Mouse (Mus musculus) CH12.LX (cell line): Measurements from ENCODE around the gene Zfp382.

ENCODE experiments used
- EP300 ChIP-seq: IDR thresholded peaks from 2 replicates; pipeline ENCODE4 v1.6.1; 2011; ENCODE audit warnings: low read length, improper control_type of control experiment
- POLR2A ChIP-seq: IDR thresholded peaks from 2 replicates; pipeline ENCODE4 v1.6.1; 2011; ENCODE audit warnings: low read depth, mild to moderate bottlenecking, improper control_type of control experiment, low read length

DNA sequence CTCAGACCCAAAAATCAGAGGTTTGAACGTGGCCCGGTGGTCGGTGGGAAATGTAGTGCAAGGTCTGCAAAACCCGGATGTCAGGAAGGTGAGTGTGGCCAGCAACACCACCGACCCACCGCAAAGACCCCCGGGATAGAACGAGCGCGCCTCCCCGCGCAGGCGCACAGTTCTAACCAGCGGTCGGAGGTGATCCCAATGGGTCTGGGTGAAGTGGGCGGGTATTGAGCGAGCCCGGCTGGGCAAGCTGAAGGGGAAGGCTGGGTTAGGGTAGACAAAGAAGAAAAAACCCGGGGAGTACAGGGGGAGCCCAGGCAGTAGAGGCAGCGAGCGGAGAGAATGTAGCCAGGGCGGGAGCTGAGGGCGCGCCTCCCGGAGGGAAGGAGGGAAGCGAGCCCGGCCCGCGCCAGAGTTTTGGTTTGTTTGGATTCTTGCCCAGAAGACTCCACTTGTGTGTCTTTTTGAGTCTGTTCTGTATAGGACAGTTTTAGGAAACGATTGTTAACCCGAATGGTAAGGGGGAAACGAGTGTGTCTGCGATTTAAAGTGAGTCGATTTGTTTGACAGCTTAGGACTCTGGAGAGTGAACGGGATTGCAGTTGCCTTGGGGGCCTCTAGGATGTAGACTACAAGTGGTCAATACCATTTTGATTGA is 21.9 kb downstream of the Zfp382 start:
- TF ChIP-seq EP300 = no peak
- no peak for TF ChIP-seq POLR2A
